Mouse (Mus musculus) cerebellum, adult 2 months (tissue): Measurements from ENCODE around the gene Rpl18.
A peak's percentile ranks its signal among the peaks of the same experiment; 100 is the strongest.

Source experiments
- CTCF ChIP-seq: fragments of 200-500 bp; IDR thresholded peaks from 2 replicates; pipeline ENCODE4 v1.5.1; 2011; ENCODE audit warnings: low read depth, mild to moderate bottlenecking, control low read depth, low read length, moderate library complexity, borderline replicate concordance; ENCODE audit not compliant: insufficient read depth
- POLR2A ChIP-seq: fragments of 200-500 bp; IDR thresholded peaks from 2 replicates; pipeline ENCODE4 v1.6.1; 2011; ENCODE audit warnings: low read length, control low read depth, borderline replicate concordance; ENCODE audit not compliant: insufficient read depth

GRCm38 (mm10) chr7:45682144-45683126 is 32.8 kb upstream of the Rpl18 start:
- TF ChIP-seq CTCF (peak; percentile 99), POLR2A (peak; percentile 23; the same call in 1 of the 2 replicates)
